Mouse (Mus musculus) lung, postnatal 25 days (tissue): Measurements from ENCODE around the gene Irf3.
A peak's percentile ranks its signal among the peaks of the same experiment; 100 is the strongest.

ENCODE experiments used
- DNase-seq: peaks from one replicate; pipeline ENCODE4 v3.0.0; 2022; ENCODE audit warnings: low spot score

The Irf3 gene

DNA sequence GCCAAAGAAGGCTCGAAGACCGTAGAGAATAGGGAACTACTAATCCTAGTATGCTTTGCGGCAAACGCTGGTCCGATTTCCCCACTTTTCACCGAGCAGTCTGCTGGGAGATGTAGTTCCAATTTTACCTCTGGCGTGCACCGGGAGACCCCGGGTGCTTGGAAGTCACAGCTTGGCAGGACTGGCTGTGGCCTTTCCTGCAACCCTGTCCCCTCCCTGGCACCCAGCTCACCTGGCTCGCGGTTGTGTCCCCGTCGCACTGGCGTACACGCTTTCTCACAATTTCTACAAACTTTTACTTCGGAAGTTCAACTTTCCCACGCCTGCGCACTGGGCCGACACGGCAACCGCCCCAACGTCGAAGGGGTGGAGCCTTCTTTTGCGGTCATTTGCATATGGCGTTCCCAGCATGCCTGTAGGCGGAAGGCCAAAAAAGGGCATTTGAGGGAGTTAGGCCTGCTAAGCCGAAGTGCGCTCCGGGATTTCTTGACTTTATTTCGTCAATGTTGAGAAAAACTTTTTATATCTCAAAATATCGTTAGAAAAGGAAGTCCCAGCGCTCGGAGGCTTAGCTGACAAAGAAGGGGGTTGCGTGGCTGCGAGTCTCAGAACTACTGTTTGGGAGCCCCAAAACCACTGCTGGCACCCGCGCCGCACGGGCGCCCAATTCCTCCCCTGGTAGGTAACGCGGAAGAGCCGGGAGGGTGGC lies at the start of gene Irf3:
Gene Irf3, plus strand, starts transcription at position 418 of the 709 bp plus-strand sequence.
- peak; percentile 98 for DNase-seq

DNA sequence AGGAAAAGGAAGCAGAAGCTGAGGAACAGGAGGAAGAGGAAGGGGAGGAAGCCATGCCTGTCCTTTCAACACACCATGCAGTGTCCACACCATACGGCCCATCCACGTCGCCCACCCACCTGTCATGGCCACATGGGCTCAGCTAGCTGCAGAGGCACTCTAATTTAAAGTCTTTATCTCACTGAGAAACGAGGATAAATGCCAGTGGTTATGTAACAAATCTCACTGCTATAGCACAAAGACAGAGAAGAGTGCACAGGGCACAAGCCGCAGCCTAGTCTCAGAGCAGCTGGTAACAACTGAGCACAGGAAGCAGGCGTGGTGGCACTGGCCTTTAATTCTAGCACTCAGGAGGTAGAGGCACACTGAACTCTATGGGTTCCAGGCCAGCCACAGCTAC lies 47.5 kb upstream of the Irf3 start:
- no peak for DNase-seq

DNA sequence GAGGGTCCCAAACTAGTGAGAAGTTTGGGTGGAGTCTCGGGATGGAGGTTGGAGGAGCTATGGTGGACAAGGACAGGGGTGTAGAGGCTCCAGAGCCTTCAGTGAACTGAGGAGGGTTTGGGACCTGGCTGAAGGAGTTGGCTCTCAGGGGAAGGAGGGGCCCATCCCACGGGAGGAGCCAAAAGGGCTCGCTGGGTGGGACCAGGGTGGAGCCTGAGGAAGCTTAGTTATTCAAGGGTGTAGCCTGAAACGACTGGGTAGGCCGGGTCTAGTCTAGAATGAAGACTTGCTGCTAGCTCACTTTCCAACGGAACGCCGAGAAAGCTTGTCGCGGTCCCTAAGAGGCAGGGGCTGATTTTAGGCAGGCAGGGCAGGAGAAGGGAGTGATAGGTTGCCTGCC lies 45.5 kb upstream of the Irf3 start:
- DNase-seq: peak; percentile 86

DNA sequence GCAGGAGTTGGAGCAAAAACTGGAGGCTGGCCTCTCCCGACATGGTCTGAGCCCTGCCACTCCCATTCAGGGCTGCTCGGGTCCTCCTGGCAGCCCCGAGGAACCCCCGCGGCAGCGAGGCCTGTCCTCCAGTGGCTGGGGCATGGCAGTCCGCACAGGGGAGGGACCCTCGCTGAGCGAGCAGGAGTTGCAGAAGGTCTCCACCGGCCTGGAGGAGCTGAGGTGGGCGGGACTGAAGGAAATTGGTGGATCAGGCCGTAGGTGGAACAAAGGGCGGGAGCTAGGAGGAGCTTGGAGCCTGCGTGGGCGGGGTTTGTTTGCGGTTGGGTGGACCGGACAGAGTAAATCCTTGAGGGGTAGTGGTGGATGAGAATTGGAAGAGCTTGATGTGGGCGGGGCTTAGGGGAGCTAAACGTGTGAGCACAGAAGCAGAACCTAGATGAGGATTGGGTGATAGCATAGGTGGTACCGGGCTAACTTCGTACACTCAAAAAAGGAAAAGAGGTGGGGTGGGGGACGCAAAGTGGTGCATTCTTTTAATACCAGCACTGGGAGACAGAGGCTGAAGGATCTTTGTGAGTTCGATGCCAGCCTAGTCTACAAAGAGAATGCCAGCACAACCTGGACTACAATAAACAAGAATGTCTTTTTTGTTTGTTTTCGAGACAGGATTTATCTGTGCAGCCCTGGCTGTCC lies 44.7 kb upstream of the Irf3 start:
- peak; percentile 97 for DNase-seq

DNA sequence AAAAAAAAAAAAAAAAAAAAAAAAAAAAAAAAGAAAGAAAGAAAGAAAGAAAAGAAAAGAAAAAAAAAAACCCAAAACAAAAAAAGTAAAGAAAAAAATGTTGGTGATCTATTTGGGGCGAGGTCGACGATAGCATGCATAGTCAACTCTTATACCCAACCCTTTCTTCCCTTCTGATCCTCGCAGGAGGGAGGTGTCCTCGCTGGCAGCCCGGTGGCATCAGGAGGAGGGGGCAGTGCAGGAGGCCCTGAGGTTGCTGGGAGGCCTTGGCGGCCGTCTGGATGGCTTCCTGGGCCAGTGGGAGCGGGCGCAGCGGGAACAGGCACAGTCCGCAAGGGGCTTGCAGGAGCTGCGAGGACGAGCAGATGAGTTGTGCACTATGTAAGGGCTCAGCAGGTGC lies 43.9 kb upstream of the Irf3 start:
- DNase-seq: no peak

DNA sequence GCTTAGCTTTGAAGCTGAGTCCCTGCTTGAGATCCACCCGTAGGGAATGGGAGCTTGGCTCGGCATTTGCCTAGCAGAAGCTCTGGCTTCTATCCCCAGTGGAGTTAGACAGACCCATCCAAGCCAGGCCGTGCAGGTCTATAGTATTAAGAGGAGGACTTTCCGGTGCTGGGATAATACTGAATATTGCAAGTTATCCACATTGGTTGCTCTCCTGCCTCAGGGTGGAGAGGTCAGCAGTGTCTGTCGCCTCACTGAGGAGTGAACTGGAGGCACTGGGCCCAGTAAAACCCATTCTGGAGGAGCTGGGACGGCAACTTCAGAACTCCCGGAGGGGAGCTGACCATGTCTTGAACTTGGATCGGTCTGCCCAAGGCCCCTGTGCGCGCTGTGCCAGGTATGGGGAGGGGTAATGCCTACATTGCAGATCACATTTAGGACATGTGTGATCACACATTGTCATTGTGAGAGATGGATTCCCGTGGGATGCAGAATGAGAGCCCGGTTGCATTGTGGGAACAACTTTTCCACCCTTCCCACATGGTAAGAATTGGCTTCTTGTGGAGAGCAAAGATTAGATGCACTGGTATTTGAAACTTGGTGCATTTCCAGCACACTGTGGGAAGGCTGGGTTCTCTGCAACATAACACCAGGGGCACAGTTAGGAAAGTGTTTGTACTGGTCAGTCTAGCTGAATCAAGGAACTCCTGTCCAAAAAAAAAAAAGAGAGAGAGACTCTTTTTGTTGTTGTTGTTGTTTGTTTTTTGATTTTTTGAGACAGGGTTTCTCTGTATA lies 43.2 kb upstream of the Irf3 start:
- DNase-seq: no peak

DNA sequence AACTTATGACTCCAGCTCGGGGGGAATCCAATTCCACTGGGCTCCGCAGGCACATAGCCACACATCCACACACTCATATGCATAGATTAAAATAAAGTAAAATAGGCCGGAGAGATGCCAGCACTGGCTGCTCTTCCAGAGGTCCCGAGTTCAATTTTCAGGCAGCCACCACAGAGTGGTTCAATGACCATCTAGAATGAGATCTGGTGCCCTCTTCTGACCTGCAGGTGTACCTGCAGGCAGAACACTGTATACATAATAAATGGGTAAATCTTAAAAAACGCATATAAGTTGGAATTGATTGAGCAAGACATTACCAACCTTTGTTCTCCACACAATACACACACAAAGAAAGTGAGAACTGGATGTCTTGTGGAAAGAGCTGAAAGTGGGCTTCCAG lies 41.8 kb upstream of the Irf3 start:
- no peak for DNase-seq

DNA sequence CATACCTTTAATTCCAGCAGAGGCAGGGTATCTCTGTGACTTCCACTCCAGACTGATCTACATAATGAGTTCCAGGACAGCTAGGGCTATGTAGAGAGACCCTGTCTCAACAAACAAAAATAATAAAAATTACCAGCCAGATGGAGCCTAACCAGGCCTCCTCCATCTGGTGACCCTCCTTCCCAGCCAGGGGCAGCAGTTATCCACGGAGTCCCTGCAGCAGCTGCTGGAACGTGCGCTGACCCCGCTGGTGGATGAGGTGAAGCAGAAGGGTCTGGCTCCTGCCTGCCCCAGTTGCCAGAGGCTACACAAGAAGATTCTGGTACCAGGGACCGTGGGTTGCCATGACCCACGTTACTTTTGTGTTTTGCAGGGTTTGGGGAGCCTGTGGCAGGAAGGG lies 41.2 kb upstream of the Irf3 start:
- DNase-seq: no peak

DNA sequence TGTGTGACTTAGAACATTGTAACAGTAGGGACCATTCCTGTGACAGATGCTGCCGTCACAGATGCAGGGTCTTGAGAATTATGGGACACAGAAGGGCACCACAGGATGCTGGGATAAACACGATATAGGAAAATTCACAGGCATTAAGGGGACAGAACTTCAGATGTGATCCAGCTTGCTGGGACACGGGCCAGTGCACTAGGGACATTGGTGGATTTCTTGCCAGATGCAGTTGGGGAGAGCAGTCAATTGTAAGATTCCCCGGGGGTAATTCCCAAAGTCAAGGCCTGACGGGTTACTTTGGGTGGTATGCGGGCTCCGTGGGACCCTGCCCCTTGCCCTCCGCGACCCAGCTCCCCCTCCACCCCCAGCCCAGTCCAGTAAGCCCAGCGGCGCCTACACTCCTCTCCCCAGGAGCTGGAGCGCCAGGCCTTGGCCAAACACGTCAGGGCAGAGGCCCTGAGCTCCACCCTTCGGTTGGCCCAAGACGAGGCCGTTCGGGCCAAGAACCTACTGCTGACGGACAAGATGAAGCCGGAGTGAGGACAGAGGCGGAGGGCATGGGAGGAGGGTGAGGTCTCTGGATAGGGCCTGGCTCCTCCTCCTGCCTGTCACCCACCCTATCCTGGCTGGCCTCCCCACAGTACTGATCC lies 40.1 kb upstream of the Irf3 start:
- peak; percentile 65 for DNase-seq

DNA sequence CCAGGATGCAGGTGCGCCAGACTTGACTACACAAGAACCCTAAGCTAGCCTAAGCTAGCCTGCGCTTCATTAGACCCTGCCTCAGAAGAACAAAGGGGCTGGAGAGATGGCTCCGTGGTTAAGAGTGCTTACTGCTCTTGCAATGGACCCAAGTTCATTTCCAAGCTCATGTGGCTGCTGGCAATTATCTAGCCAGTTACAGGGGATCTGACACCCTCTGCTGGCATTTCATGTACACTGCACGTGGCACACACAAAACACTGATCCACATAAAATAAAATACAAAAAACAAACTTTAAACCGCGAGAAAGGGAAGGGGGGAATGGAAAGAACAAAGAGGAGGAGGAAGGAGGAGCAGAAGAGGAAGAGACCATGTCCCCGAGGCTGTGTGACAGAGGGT lies 39.2 kb upstream of the Irf3 start:
- DNase-seq: peak; percentile 50

DNA sequence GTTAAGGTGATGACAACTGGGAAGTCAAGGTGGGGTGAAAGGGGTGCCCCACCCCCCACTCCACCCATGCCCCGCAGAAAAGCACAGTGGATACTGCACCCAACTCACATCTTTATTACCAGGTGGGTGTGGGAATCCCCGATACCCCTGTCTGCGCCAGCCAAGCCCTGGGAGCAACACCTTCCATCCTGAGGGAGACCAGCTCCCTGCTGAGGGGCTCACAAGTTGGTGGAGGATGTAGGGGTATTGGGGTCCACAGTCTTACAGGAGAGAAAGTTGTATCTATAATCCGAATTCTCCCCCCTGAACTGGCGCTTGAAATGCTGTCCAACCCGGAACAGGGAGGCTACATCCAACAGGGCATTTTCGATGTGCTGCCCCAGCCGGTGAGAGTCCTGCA lies 38.2 kb upstream of the Irf3 start:
- no peak for DNase-seq

DNA sequence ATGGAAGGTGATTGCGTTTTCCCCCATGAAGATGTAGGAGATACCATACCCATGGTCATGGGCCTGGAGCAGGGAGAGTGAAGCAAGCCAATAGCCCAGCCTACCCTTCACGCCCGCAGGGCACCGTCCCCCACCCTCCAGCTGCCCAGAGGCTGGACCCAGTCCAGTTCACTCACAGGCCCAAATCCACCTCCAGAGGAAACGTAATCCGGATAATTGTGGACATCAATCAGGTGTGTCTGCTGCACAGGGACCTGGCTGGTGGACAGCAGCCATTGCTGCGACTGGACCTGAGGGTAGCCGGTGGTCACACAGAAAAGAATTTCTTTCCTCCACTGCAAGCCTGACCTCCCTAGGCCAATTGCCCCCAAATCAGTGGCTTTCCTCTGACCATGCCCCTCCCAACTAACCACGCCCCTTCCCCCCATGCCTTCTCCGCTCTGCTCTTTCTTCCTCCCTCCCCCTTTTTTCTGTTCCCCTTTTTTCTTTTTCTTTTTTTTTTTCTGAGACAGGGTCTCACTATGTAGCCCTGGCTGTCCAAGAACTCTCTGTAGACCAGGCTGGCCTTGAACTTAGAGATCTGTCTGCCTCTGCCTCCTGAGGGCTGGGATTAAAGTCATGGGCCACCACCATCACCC lies 37.5 kb upstream of the Irf3 start:
- no peak for DNase-seq

DNA sequence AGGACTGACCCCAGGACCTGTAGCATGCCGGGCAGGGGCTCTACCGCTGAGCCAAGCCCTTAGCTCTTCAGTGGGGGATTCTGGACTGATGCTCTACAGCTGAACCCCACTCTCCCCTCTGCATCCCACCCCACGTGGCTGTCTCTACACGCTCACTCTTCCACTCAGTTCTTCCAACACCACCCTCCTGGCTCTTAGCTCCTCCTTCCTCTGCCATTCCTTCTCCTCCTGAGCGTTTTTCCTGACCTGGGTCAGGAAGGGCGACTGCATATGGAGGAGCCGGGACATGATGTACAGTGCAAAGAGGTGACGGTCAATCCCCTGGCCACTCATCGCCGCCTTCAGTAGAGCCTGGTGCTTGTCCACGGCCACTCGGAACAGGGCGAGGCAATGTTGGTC lies 36.9 kb upstream of the Irf3 start:
- DNase-seq: no peak

DNA sequence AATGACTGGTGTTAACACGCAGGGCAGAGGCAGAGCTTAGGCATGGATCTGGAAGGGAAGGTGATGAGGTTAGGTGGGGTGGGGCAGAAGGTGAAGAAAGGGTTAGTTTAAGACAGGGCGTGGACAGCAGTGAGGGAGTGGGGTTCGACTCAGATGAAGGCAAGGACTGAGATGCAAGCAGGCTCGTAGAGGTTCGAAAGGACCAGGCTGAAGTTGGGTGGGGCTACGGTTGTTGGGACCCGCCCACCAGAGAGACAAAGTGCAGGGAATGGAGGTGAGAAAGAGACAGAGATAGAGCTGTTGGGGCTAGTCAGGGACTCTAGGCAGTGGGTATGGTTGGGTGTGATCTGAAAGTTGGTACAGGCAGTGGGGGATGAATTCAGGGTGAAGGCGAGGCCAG lies 35.1 kb upstream of the Irf3 start:
- DNase-seq: no peak

DNA sequence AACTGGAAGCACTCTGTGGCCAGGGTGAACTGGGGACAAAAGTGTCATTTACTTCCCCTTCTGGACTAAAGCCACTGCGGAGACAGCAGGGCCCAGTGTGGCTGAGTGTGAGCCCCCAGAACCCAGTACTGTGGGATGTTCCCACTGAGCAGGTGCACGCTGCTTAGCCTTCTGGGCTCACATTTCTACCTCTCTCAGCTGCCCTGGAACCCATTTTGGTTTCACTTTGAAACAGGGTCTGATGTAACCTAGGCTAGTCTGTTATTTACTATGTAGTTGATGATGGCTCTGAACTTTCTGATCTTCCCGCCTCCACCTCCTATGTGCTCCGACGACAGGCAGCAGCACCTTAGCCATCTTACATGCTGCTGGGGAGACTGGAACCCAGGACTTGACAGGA lies 34.6 kb upstream of the Irf3 start:
- no peak for DNase-seq

DNA sequence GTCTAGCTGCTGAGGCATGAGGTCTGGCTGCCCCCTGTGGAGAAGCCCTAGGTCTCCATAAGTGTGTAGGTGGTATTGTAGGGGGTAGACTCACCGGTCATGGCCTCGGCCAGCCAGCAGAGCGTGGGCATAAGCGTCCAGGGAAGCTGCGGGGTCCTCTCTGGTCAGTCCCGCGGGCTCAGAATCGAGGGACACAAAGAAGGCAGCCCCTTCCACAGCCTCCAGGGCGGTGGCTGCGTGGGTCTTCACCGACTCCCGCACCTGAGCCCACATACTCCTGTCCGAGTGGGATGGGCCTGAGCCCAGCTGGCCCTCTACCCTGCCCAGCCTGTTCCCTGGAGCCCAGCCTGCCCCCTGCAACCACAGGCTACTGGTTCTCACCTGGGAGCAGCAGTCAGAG lies 32.5 kb upstream of the Irf3 start:
- no peak for DNase-seq

DNA sequence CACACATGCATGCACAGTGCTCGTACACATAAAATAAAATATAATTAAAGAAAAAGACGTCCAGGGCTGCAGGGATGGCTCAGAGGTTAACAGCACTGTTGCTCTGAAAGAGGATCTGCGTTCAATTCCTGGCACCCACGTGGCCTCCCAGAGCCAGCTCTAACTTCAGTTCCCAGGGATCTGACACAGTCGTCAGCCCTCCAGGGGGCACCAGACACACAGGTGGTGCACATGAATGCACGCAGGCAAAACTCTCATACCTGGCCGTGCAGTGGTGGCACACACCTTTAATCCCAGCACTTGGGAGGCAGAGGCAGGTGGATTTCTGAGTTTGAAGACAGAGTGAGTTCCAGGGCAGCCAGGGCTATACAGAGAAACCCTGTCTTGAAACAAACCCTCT lies 31.5 kb upstream of the Irf3 start:
- no peak for DNase-seq

DNA sequence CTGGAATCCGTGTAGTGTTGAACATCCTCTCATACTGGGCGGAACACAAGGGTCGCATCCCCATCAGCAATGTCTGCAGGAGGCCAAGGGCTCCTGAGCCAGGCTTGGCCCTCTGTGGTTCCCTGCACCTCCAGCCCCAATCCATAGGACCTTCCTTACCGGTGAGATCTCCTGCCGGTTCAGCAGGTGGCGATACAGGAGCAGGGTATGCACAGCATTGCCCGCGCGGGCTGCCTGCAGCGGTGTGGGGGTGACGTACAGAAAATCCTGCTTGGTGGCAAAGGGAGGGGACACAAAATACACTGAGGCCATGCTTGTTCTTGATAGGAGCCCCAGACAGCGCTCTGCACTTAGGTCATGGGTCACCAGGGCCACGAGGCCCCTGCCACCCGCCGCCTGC lies 30.8 kb upstream of the Irf3 start:
- DNase-seq: no peak

DNA sequence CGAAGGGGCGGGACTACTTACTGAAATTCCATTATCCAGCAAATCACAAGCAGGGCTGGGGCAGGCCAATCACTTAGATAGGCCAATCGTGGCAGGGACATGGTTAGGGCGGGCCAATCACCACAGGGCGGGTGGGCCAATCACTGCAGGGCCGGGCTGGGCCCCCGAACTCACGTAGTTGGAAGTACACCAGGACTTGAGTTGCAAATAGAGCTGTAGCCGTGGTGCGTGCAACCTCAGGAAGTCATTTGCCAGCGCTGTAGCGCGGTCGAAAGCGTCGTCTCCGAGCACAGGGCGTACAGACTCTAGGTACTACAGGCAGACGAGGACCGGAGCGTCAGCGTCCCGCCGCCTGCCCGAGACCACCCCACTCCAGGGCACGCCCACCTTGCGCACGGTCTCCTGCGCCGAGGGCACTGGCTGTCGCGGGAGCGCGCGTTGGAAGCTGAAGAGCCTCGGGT lies 27.2 kb upstream of the Irf3 start:
- DNase-seq: peak; percentile 91

DNA sequence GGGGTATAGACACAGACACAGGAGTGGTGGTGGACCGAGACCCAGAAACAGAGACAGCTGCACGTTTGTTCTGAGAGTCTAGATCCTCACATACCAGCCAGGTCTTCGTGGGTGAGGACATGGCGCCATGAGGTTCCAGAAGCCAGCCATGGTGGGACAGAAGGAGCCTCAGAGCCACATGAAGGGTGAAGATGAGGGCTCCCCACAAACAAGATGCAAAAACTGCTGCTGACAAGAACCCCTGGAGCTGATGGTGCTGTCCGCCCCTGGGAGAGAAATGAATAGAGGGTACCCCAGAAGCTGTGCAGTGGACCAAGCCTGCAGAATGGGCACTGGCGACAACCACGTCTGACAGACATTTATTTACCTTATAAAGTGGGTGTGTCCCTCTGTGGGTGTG lies 26.3 kb upstream of the Irf3 start:
- no peak for DNase-seq

DNA sequence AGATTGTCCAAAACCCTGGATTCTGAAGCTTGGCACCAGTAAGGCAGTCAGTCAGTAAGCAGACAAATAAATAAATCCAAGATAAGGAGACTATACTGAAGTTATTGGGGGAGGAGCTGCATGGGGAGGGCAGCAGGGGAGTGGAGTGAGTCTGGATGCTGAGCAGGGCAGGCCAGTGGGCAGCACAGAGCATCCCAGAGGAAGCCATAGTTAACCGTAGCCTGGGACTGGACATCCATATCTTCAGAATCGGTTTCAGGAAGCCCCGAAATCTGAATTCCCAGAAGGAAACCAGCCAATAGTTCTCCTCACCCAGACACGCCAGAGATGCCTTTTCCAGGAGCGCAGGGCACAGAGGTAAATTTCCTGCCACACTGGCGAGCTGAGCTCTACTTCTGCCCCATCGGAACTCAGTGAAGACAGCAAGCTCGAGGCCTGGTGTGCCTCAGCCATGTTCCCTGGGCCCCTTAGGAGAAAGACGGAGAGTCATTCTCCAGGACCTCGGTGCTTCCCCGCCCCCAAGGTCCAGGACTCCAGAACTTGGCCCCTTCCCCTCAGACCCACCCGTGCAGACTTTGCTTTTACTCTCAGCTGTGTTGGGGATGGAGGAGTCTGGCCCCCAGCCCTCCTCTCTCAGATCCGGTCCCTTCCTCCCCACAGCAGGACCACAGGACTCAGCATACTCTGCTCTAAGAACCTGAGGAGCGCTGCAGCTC lies 23.9 kb upstream of the Irf3 start:
- DNase-seq: no peak
